Mouse (Mus musculus) embryo, embryonic 9.5 days (tissue): ENCODE results near the gene Xlr5a.
A peak's percentile ranks its signal among the peaks of the same experiment; 100 is the strongest.
"Not testable (repeated sequence)": the region's sequence is repeated elsewhere in the genome, so short reads cannot be mapped to it uniquely, and the experiment has no call there.

ENCODE experiments used
- DNase-seq: peaks from one replicate; pipeline ENCODE4 v3.0.0-alpha.2; 2017; ENCODE audit errors: extremely low spot score

The Xlr5a gene

GRCm38 (mm10) chrX:73292876-73293275, at the start of gene Xlr5a, which contains the start of gene Xlr5c:
Gene Xlr5a (minus strand): TSS chrX:73292976.
Gene Xlr5c (minus strand): TSS chrX:73292976.
- DNase-seq, result not testable (repeated sequence)

- DNase-seq, result peak; percentile 77
These were observed 49.7 kb upstream of the Xlr5a start, which contains the start of gene Zfp275 for GRCm38 (mm10) chrX:73342483-73342895. Gene Zfp275 (plus strand): TSS chrX:73342621.

DNA sequence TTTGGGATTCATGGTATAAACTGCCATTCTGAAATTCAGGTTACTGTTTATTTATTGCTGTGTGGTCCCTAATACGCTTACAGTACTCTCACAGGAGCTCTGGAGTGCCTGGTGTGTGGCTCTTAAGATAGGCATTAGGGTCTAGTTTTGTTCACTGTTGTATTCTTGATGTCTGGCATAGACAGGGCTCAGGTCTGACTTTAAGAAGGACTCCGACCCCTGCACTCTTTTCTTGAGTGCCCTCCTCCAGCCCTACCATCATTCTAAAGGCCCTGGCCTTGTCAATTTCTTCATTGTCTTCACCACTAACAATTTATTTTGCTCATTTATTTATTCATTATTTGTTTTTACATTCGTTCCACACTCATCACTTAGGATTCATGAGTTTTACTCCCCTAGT, 49.3 kb upstream of the Xlr5a start:
- no peak for DNase-seq

- no peak for DNase-seq
These were observed 48.7 kb upstream of the Xlr5a start for GRCm38 (mm10) chrX:73341473-73341872.

DNA sequence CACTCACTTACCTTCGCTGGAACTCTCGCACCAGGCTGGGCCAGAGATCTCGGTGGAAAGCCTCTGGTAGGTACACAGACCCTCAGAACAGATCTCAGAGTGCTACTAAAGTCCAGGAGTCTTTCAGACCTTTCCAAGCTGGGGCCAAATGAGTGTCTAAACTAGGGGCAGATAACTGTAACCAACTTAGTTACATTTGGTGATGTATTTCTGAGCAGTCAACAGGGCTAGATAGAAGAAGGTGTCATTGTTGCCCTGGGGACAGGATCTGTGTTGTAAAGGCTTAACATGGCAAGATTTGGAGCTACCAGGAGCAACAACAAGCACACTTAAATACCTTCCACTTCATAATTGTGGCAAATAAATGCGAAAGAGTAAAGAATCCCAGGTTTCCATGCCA, 44.0 kb upstream of the Xlr5a start, which contains the start of gene Gm45015:
Gene Gm45015, minus strand, starts transcription at position 101 of the 400 bp plus-strand sequence.
- DNase-seq, result no peak

GRCm38 (mm10) chrX:73333548-73333947, 40.8 kb upstream of the Xlr5a start:
- DNase-seq, result no peak

- DNase-seq, result no peak
These were observed 34.4 kb upstream of the Xlr5a start for GRCm38 (mm10) chrX:73327215-73327614.

DNA sequence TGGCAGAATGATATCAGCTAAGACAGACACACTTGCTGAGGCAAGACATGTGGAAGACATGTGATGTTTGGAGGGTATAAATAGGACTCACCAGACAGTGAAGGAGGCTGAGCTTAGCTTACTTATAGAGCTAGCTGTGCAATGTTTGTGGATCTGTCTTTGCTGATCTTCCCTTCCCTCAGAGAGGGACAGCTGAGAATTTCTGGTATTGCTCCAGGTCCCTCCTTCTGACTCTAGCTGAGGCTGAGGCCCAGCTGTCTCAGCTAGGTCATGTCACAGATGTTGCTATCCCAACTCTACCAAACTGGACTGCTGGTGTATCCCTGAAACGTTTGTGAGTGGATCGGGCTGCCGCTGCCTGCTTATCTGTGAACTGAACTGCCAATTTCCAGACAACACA, 28.3 kb upstream of the Xlr5a start:
- DNase-seq, result no peak

GRCm38 (mm10) chrX:73312522-73312921, 19.7 kb upstream of the Xlr5a start:
- peak; percentile 1 for DNase-seq

DNA sequence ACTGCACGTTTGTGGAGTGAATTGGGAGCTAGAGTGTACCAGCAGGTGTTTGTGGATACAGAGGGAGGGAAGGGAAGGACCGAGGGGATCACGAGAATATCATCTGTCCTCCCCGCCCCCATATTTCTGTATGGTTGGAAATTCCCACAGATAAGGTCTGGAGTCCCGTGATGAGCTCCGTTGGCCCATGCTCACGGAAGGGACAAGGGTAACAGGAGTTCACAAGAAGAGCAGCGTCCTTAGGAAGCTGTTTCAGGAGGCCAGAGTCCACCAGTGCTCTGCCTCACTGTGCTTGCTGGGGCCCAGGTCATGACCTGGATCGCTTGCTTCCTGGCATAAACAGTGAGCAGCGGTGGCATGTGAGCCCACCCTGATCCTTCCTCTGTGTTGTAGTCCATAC, 3.0 kb upstream of the Xlr5a start:
- DNase-seq, result not testable (repeated sequence)

DNA sequence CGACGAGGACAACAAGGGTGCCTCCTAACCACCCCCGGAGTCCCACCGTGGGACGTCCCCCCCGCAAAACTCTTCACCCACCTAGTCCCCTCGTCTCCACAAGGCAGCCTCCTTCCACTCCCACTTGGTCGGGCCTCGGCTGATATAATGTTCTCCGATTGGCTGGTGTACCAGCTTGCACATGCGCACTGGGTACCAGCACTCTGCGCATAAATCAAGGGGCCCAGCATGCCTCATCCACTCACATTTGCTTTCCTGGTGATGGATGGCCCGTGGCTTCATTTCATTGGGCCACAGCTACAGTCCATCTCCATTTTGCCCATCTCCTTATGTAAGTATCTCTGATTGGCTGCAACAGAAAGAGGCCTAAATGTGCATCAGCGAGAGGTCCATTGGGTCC, 27.5 kb downstream of the Xlr5a start, which contains the start of gene Xlr3c:
Gene Xlr3c, minus strand, starts transcription at position 121 of the 400 bp plus-strand sequence.
- not testable (repeated sequence) for DNase-seq

DNA sequence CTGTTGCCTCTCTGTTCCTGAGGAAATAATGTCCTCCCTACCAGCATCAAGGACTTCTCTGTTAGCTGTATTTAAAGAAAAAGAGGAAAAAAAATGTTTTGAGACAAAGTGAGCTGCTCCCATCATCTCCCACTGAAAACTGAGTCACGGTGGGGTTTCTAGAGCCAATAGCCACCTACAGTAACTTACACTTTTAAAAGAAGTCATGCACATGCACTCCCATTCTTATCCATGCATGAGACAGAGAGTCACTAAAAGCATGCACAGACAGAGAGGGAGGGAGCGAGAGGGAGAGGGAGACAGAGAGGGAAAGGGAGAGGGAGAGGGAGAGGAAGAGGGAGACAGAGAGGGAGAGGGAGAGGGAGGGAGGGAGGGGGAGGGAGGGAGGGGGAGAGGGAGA, 30.3 kb downstream of the Xlr5a start:
- DNase-seq, result not testable (repeated sequence)

GRCm38 (mm10) chrX:73242821-73243325, 49.9 kb downstream of the Xlr5a start, which contains the start of gene Xlr4c:
Gene Xlr4c (minus strand): TSS chrX:73243130.
- DNase-seq, result not testable (repeated sequence)

DNA sequence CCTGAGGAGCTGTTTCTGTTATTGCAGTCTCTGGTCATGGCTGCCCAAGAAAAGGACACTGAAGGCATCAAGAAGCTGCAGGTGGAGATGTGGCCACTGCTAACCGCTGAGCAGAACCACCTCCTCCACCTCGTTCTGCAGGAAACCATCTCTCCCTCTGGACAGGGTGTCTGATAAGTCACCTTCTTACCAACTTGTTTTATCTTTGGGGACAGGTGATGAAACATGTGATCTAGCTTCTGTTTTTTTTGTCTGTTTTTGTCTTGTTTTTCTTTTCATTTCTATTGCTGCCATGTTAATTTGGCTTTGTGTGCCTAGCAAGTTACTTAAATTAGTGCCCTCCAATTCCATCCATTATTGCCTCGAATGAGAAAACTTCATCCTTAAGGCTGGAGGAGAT, 63.5 kb downstream of the Xlr5a start:
- no peak for DNase-seq

- peak; percentile 26 for DNase-seq
These were observed 64.1 kb downstream of the Xlr5a start for GRCm38 (mm10) chrX:73228606-73229214.

DNA sequence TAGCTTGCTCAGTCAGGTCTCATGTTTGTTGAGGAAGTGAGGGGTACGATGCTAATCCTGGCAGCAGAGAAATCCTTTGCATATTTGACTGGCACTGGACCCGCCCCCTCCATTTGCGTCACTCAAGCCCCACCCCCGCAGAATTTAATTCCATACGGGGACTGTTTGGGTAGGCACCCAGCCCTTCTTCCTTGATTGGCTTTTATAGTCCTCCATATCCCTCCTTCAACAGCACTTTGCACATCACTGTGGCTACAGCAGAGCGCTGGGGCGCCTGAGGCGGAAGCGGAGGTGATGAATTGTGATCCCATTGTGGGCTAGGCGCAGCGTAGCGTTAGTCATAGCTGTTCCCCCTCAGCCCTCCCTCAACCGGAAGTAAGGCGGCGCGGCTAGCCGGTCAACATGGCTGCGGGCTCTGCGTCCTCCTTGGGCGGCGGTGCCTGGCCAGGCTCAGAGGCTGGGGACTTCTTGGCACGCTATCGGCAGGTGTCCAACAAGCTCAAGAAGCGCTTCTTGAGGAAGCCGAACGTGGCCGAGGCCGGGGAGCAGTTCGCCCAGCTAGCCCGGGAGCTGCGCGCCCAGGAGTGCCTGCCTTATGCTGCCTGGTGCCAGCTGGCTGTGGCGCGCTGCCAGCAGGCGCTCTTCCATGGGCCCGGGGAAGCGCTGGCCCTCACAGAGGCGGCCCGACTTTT, 64.7 kb downstream of the Xlr5a start, which contains the start of gene F8a:
Gene F8a, plus strand, starts transcription at position 378 of the 692 bp plus-strand sequence.
- DNase-seq, result peak; percentile 73

DNA sequence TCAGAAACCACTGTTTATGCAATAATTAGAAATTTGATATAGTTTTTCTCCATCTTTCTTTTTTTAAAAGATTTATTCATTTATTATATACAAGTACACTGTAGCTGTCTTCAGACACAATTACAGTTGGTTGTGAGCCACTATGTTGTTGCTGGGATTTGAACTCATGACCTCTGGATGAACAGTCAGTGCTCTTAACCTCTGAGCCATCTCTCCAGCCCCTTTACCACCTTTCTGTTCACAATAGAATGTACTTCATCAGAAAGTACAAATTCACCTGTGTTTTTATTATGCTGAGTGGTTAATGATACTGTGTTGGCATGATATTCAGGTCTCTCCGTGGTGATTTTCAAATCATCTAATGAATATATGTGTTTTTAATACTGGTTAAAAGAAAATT, 67.4 kb downstream of the Xlr5a start:
- DNase-seq, result no peak

DNA sequence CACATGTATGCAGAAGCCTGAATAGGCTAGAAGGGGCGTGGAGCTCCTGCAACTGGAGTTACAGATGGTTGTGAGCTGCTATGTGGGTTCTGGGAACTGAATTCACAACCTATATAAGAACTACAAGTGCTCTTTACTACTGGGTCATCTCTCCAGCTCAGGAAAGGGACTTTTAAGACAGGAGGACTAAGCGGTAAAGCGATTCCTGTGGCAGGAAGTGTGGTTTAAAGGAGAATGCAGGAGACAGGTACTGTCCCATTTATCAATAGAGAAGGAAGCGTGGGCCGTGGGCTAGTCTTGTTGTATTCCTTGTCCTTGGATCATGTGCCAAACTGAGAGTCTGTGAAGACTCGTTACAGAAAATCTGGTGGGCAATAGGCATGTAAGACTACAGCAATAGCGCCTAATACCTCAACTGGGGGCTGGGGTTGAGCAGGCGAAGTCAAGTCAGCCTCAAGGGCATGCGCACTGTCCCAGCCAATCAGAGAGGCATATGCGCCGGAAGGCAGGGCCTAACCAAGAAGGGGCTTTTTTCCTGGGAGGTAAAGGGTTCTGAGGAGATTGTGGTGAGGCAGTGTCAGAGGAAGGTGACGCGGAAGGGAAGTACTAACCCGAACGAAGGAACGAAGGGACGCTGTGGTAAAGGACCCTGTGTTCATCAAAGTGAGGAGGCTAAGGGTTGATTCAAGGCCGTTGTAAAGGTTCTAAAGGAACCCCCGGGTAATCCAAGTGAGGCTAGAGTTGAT, 78.8 kb downstream of the Xlr5a start, which contains the start of gene Xlr4b:
Gene Xlr4b, plus strand, starts transcription at position 515 of the 746 bp plus-strand sequence.
- DNase-seq, result not testable (repeated sequence)

- DNase-seq, result not testable (repeated sequence)
These were observed 100.8 kb downstream of the Xlr5a start, which contains the start of gene Xlr3b for GRCm38 (mm10) chrX:73191934-73192333. Gene Xlr3b (plus strand): TSS chrX:73192207.

- not testable (repeated sequence) for DNase-seq
These were observed 115.9 kb downstream of the Xlr5a start, which contains the start of gene Spin2d for GRCm38 (mm10) chrX:73176889-73177288. Gene Spin2d (minus strand): TSS chrX:73176989.

- DNase-seq, result not testable (repeated sequence)
These were observed 143.4 kb downstream of the Xlr5a start, which contains the start of gene DXBay18 for GRCm38 (mm10) chrX:73149350-73149749. Gene DXBay18 (minus strand): TSS chrX:73149450.
